Mouse (Mus musculus) erythroblast, embryonic 14.5 days (primary cell): ENCODE results near the gene Vps13d.

Experiments used
- GATA1 ChIP-seq: IDR thresholded peaks from 2 replicates; pipeline ENCODE4 v1.6.1; 2012; ENCODE audit warnings: low read length, inconsistent platforms, mixed read lengths
- TAL1 ChIP-seq: IDR thresholded peaks from 3 replicates; pipeline ENCODE4 v1.6.1; 2012; ENCODE audit warnings: low read length, inconsistent platforms, mixed read lengths

DNA sequence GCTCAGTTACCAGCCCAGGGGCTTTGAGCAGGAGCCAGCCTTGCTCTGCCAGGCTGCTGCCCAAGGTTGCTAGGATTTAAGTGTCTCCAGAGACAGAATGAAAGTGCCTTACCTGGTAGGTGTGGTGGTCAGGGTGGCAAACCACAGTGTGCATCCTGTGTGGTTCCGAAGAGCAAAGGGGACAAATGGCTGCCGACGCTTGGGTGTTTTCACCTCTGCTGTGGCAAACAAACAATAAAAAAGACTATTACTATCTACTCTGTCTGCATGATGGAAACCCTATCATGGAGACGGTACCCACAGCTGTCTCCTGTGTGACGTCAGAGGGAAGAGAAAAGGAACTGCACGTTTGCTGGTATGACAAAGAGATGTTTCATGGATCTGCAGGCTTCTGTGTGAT lies 95.0 kb downstream of the Vps13d start:
- TF ChIP-seq TAL1 = no peak
- no peak for TF ChIP-seq GATA1
